Mouse (Mus musculus) embryonic stem cell, embryonic (primary cell): Measurements from ENCODE around the gene Naga.

Experiments
- CTCF ChIA-PET, 4 experiments: fragments of 300-600 bp in 2 of 4; fragments of 350-600 bp in 2 of 4; sonication (Branson Sonifier 250); formaldehyde crosslinking; loops; one replicate each; lab custom pipeline; 2022; ENCODE audit warnings: inconsistent platforms in 2 of 4; lab: Charles Lee
- POLR2A ChIA-PET, 4 experiments: fragments of 300-600 bp in 2 of 4; fragments of 350-600 bp in 2 of 4; sonication (Branson Sonifier 250); formaldehyde crosslinking; loops; one replicate each; lab custom pipeline; 2022; ENCODE audit warnings: antibody characterized with exemption in 4 of 4, inconsistent platforms in 1 of 4; lab: Charles Lee

The Naga gene

DNA sequence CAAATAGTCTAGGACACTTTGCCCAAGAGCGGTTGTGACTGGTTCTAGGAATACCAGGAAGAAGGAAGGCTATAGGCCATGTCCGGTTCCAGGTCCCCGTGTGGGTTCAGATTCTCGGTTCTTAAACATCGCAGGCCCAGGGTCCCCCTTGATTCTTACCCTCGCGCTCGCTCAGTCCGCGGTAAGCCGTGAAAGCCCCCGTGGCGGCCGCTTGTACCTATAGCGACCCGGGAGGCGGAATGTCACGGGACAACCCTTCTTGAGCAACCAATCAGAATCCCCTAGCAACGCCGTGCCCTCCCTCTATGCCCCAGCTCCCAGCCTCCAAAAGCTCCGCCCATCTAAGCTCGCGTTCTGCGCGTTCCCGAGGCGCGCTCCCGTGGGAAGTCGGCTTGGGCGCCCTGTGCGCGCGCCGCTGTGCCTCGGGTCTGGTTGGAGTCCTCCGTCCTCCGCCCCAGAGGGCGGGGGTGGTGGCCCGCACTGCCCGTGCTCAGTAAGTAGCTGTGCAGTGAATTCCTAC is at the start of gene Naga, which contains the start of the genes Pheta2 and Smdt1:
TSS of gene Naga (minus strand) at position 333 of the 520 bp plus-strand sequence.
TSS of gene Pheta2 (plus strand) at position 350 of the 520 bp plus-strand sequence.
TSS of gene Smdt1 (plus strand) at position 367 of the 520 bp plus-strand sequence.
- CTCF ChIA-PET = interaction anchor here (0.6 to 2.9 kb wide), 10 partner anchors 15 to 721 kb away, joined by 3 to 16 read pairs (median 3); partner anchors contain the start of genes Ndufa6 (in 2 of the 4), 1500009C09Rik (in 1 of the 4) and Cyp2d22 (in 1 of the 4)
- POLR2A ChIA-PET = interaction anchor here (0.6 to 3.5 kb wide), 55 partner anchors 9 to 952 kb away, joined by 3 to 43 read pairs (median 4); partner anchors contain the start of genes Ndufa6 (in 3 of the 4), Poldip3 (in 3 of the 4), Srebf2 (in 2 of the 4) and Wbp2nl (in 2 of the 4)

DNA sequence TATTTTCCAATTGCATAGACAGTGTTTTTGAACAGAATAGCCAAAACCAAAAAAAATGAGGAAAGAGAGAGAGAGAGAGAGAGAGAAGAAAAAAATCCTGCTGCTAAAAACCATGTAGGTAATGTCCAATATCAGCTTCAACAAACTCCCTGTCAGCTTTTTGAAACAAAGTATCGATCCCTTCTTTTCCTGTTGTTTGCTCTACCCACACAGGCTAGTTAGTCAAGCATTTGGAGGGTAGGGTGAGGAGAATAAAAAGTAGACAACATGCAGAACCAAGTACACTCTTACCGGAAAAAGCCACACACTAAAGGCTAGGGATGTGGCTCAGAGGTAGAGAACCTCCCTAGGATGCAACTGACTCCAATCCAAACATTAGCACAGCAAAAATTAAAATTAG is 47.0 kb upstream of the Naga start:
- ChIA-PET CTCF (no interaction called here), POLR2A (no interaction called here)

DNA sequence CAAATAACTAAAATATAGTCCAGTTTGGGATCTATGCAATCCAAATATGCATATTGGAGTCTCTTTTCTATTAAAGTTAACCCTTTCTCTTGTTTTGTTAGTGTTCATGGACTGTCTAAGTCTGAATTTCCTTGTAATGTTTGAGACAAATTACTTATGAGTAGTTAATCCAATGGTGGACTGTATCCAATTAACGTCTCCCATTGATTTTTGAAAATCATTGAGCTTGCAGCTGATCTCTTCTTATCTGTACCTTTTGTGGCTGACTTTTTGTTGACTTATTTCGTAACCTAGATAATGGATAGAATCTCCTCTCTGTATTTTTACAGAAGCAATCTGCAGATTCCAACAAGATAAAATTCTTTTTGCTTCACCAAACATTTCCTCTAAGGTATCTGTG is 43.7 kb upstream of the Naga start:
- ChIA-PET CTCF (no interaction called here), POLR2A (interaction anchor here in 1 of 4 experiments (0.9 kb wide), 1 partner anchor 36 kb away, joined by 3 read pairs; no protein-coding TSS in a partner anchor)

DNA sequence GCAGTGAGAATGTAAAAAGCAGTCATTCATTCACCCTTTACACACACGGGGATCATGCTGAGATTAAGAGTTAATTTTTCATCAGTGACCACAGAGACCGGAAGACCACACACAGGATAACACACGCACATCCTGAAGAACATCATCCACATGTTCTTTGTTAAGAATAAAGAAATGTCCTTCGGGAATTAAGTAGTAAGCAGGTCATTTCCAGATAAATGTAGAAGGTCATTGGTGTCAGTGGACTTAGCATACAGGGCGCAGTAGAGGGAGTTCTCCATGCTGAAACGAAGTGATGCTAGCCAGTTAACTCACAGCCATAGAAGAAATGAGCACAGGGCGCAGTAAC is 42.0 kb upstream of the Naga start:
- POLR2A ChIA-PET = interaction anchor here in 1 of 4 experiments (0.6 kb wide), 1 partner anchor 542 kb away, joined by 4 read pairs; no protein-coding TSS in a partner anchor
- CTCF ChIA-PET = no interaction called here

DNA sequence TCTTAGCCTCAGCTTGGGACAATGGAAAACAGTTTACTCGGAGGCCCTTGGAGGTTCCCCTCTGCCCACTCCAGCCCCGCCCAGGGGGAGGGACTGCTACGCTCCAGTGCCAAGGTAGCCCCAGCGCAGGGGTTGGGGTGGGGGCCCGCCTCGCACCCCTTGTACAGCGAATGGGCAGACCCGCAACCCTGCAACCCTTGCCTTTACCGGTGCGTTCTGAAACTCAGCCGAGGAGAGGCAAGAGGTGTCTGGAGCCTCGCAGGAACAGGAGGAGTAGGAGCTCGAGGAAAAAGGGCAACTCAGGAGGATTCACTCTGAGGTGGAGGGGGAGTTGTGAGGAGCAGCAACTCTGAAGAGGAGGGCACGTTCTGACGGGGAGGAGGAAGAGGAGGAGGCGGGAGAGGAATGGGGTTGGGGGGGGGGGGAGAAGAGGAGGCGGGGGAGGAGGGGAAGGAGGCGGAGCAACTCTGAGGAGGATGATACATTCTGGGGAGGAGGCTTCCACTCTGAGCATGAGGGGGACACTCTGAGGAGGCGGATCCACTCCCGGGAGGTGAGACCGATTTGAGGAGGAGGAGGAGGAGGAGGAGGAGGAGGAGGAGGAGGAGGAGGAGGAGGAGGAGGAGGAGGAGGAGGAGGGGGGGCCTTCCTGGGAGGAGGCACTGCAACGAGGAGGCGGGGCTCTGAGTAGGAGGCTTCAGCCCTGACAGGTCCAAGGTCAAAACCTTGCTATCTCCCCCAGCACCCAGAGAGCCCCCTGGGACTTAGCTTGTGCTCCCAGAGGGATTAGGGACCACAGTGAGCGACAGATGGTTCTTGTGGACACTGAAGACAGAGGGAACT is 41.4 kb upstream of the Naga start, which contains the start of gene Cyp2d22:
TSS of gene Cyp2d22 (minus strand) at position 390 of the 843 bp plus-strand sequence.
- POLR2A ChIA-PET = interaction anchor here in 2 of 4 experiments (0.5 to 2.6 kb wide), 7 partner anchors 19 to 1489 kb away, joined by 3 to 12 read pairs (median 4); partner anchors contain the start of genes Ndufa6 (in 1 of the 2) and Poldip3 (in 1 of the 2)
- CTCF ChIA-PET = interaction anchor here in 1 of 4 experiments (0.9 to 1.2 kb wide), 2 partner anchors 37 to 42 kb away, joined by 3 to 6 read pairs; partner anchors contain the start of genes Naga, Pheta2 and Smdt1

DNA sequence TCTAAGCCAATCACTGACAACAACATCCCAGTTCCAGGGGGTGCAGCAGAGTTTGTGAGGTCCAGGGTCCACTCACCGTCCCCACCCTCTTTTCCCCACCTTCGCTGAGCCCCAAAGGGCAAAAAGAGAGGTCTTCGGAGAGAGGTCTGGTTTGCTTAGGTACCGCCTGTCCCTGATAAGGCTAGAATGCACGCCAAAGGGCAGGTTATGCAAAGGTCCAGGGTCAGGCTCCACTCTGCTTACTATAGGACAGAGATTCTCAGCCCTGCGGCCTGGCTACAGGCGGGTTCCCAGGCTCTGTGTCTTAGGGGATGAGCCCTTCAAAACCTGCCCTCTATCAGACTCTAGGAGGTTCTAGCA is 40.8 kb upstream of the Naga start:
- CTCF ChIA-PET = interaction anchor here in 1 of 4 experiments (0.9 to 1.2 kb wide), 3 partner anchors 38 to 108 kb away, joined by 3 to 6 read pairs (median 3); partner anchors contain the start of genes Naga, Pheta2 and Smdt1

DNA sequence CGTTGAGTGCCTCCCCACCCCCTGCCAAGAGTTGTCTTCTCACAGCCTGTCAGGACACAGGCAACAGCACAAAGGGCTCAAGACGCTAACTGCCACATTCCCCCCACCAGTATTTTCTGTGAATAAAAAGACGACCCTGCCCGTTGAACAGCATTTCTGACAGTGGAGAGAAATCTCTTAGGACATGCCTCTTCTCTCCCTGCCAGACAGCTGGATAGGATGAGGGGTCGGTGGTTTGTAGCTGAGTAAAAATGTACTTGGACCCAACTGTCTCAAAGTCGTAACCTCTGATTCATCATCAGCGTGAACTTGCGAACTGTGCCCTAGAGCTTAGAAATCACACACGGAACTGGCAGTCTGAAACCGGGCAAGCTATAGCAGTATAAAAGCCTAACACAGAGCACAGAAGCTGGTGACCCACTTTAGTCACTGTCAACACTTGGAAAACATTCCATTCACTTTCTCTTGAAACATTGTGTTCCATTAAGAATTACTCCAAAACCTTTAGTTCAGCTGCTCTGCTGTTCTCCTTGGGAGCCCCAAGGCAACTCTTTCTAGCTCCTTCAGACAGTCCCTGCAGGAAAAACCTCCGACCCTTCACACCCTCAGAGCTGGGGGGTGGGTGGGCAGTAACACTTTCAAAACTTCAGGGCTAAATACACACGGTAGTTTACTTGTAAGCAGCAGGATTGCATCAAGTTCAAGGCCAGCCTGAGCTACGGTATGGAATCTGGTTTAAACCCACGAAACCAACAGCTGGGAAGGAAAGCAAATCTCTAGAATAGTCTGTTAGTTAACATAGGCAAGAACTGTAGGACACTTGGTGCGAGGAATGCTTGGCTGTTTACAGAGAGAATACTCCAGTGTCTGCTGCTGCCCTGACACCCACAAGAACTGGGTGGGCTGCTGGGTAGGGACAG is 39.8 kb upstream of the Naga start:
- ChIA-PET POLR2A (interaction anchor here in 2 of 4 experiments (0.7 to 2.6 kb wide), 5 partner anchors 18 to 562 kb away, joined by 3 to 12 read pairs (median 4); partner anchors contain the start of gene Ndufa6 (in 1 of the 2)), CTCF (interaction anchor here in 2 of 4 experiments (0.6 to 0.9 kb wide), 3 partner anchors 40 to 107 kb away, joined by 3 to 4 read pairs (median 3); partner anchors contain the start of genes Naga (in 1 of the 2), Pheta2 (in 1 of the 2) and Smdt1 (in 1 of the 2))

More for the DNA sequence above, 40.8 kb upstream of the Naga start:
- POLR2A ChIA-PET = interaction anchor here in 3 of 4 experiments (0.5 to 2.6 kb wide), 9 partner anchors 19 to 1490 kb away, joined by 3 to 12 read pairs (median 4); partner anchors contain the start of genes Ndufa6 (in 1 of the 3) and Poldip3 (in 1 of the 3)

DNA sequence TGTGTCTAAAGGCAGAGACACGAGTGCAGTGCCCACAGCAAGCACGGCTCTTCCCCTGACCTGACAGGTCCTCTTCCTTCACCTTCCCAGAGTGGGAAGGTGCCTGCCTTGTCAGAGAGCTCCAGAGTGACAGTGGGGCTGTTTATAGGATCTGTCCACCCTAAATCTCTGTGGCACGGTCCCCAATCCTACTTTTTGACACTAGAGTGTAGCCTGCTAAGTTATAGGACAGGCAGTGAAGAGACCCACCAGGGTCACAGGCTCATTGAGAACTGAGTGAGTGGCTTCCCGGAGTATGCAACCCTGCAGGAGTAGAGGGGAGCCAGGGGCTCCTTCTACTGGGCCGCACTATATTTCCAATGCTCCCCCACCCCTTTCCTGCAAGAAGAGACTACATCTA is 39.0 kb upstream of the Naga start:
- POLR2A ChIA-PET = interaction anchor here in 2 of 4 experiments (1.1 to 2.6 kb wide), 3 partner anchors 17 to 24 kb away, joined by 3 to 12 read pairs (median 10); partner anchors contain the start of gene Ndufa6 (in 1 of the 2)
- CTCF ChIA-PET = interaction anchor here in 1 of 4 experiments (0.6 kb wide), 1 partner anchor 786 kb away, joined by 15 read pairs; no protein-coding TSS in a partner anchor

DNA sequence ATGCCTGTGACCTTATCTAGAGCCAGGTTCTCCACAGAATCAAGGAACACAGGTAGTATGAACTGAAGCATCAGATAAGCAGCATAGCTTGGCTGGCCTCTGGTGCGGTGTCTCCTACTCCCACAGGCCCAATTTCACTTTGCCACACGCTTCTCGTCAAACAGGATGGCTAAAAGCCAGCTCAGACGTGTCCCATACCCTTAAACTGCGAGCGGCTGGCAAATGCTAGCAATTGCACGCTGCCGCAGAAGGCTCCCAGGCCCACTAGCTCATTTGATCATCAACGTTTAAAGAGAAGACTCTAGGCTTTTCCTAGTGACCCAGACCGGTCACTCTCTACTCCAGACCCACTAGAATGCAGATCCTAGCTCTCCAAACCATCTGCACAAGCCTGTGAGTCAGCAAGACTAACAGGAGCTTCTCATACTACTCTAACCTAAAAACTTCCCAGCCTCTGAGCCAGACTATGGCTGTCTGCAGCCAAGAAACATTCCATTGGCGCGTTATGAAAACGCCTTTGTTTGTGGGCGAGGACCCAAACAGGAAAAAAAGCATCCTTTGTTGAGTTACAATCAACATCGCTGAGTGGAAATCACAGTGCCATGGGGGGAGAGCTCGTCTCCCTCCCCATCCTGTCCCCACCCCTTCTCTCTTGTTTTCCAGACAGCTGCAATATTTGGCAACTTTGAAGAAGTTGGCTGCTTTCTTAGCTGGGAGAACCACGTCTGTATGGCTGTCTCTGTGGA is 37.8 kb upstream of the Naga start:
- ChIA-PET CTCF (interaction anchor here in 3 of 4 experiments (0.5 to 1.7 kb wide), 5 partner anchors 18 to 406 kb away, joined by 3 to 10 read pairs (median 7); partner anchors contain the start of gene Ndufa6 (in 1 of the 3)), POLR2A (interaction anchor here in 2 of 4 experiments (0.7 to 2.1 kb wide), 8 partner anchors 15 to 468 kb away, joined by 3 to 7 read pairs (median 3); partner anchors contain the start of gene Ndufa6 (in 2 of the 2))

- ChIA-PET CTCF (interaction anchor here in 3 of 4 experiments (0.5 to 1.7 kb wide), 3 partner anchors 21 to 159 kb away, joined by 4 to 10 read pairs (median 7); partner anchors contain the start of gene Ndufa6 (in 1 of the 3)), POLR2A (interaction anchor here in 3 of 4 experiments (0.6 to 2.1 kb wide), 6 partner anchors 15 to 440 kb away, joined by 3 to 7 read pairs (median 4); partner anchors contain the start of gene Ndufa6 (in 2 of the 3))
These were observed 37.1 kb upstream of the Naga start for GRCm38 (mm10) chr15:82375855-82376254.

- POLR2A ChIA-PET = interaction anchor here in 2 of 4 experiments (1.8 to 2.2 kb wide), 3 partner anchors 13 to 15 kb away, joined by 6 to 7 read pairs (median 7); no protein-coding TSS in a partner anchor
- CTCF ChIA-PET = interaction anchor here in 2 of 4 experiments (0.7 to 1.2 kb wide), 2 partner anchors 43 to 431 kb away, joined by 3 to 6 read pairs; no protein-coding TSS in a partner anchor
These were observed 35.7 kb upstream of the Naga start for GRCm38 (mm10) chr15:82374437-82374836.

DNA sequence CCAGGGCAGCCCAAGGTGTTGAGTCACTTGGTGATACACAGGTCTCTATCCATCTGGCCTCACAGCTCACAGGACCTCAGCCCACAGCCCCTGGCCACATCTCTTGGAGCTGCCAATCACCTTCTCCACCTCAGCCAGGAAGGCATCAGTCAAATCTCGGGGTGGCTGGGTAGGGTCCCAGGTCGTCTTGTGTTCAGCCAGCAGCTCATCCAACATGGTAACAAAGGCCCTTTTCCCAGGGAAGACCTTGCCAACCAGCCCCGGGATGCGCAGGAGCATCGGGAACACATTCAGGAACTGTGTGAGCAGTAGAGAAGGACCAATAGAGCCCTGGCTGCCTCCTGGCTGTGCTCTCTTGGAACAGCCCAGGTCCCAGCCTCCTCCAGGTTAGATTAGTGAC is 34.3 kb upstream of the Naga start:
- ChIA-PET CTCF (interaction anchor here in 1 of 4 experiments (1.7 kb wide), 1 partner anchor 11 kb away, joined by 6 read pairs; no protein-coding TSS in a partner anchor), POLR2A (interaction anchor here in 3 of 4 experiments (1.5 to 2.2 kb wide), 5 partner anchors 11 to 18 kb away, joined by 4 to 7 read pairs (median 5); no protein-coding TSS in a partner anchor)

DNA sequence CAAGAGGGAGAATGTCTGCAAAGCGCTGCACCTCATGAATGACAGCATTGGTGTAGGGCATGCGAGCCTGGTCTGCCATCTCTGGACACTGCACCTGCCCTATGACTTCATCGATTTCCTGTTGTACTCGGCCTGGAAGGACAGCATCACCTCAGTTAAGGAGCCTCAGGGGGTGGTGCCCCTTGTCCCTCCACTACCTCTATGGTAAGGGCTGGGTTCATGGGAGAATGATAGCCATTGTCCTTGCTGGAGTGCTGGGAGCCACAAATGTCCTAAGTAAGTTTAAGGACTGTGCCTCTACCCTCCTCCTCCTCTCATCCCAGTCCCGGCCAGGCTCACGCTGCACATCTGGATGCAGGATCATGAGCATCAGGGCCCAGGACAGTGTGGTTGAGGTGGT is 33.7 kb upstream of the Naga start:
- POLR2A ChIA-PET = interaction anchor here in 3 of 4 experiments (1.5 to 2.2 kb wide), 5 partner anchors 11 to 17 kb away, joined by 4 to 7 read pairs (median 5); no protein-coding TSS in a partner anchor
- CTCF ChIA-PET = interaction anchor here in 1 of 4 experiments (1.7 kb wide), 1 partner anchor 11 kb away, joined by 6 read pairs; no protein-coding TSS in a partner anchor

DNA sequence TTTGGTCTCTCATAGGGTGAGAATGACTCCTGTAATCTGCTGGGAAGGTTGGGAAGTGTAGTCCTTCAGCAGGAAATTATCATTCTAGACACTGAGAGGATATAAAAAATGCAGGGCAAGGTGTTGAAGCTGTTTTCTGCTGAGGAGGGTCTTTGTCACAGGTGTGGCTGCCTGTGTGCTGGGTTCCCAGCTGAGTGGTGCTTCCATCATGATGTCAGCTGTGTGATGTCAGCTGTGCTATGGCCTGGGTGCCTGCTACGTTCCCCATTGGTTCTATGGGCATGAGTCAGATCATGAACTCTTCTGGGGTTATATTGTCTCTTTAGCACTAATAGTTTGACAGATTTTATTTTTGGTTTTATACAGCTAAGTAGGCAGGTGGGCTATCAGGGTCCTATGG is 30.1 kb upstream of the Naga start:
- ChIA-PET POLR2A (interaction anchor here in 2 of 4 experiments (0.5 to 1.2 kb wide), 6 partner anchors 9 to 1109 kb away, joined by 3 to 6 read pairs (median 3); partner anchors contain the start of genes Naga (in 1 of the 2), Pheta2 (in 1 of the 2) and Smdt1 (in 1 of the 2)), CTCF (interaction anchor here in 1 of 4 experiments (0.6 kb wide), 1 partner anchor 727 kb away, joined by 9 read pairs; no protein-coding TSS in a partner anchor)

DNA sequence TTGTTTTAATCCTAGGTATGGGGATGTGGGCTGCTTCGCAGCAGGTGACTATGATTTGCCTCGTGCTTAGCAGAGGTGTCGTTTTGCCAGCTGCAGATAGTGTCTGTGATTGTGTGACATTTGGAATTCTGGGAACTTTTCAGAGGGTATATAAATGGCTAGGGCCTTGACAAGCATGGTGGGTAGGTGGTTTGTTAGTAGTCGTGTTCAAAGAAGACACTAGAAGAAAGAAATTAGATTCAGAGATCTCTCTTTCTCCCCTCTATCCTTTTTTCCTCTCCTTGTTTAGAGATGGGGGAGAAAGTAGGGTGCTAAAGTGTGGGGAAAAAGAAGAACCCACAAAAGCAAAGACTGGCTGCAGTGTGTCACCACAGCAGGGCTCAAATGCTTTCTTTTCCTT is 29.4 kb upstream of the Naga start:
- ChIA-PET POLR2A (interaction anchor here in 2 of 4 experiments (0.5 to 1.2 kb wide), 5 partner anchors 8 to 352 kb away, joined by 3 to 6 read pairs (median 3); partner anchors contain the start of genes Naga (in 1 of the 2), Pheta2 (in 1 of the 2) and Smdt1 (in 1 of the 2)), CTCF (interaction anchor here in 1 of 4 experiments (0.6 kb wide), 1 partner anchor 728 kb away, joined by 9 read pairs; no protein-coding TSS in a partner anchor)
